Mouse (Mus musculus): ENCODE data around the gene Zfpl1. TPM values are rescaled to one million over a fixed set of nuclear protein-coding genes. Genes with fewer than 3 reads are reported as not detected.

The Zfpl1 gene
- polyA plus RNA-seq, 1 experiment = 66.9 TPM

DNA sequence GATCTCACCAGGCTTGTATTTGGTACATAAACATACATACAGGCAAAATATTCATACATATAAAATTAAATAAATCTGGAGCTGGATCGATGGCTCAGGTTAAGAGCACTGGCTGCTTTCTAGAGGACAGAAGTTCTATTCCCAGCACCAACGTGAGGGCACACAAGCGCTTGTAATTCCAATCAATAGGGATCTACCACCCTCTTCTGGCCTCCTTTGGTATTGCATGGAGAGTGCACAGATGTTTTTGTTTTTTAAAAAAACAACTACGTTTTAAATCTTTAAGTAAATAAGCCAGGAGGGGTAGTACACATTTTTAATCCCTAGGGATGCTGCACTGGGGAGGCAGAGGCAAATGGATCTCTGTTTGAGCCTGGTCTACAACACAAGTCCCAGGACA, 41.5 kb upstream of the Zfpl1 start:
- TF ChIP-seq POLR2A (IDR thresholded peaks at IDR 0.05; ENCODE audit: low read depth, low read length) (no peak), CTCF (IDR thresholded peaks at IDR 0.05; ENCODE audit: extremely low read depth, insufficient read depth, insufficient read length, insufficient replicate concordance) (peak; percentile 55; the same call in 1 of the 2 replicates)
- Histone ChIP-seq H3K4me3 (ENCODE audit: extremely low read depth, insufficient read depth, insufficient read length) (no peak overlapping the region), H3K27me3 (ENCODE audit: control insufficient read depth, insufficient read depth, low read length) (no peaks in the 10 kb centered on the region), H3K4me1 (ENCODE audit: control insufficient read depth, insufficient read depth, insufficient read length) (no peaks in the 10 kb centered on the region), H3K27ac (ENCODE audit: insufficient read depth, low read length) (no peak overlapping the region), H3K36me3 (ENCODE audit: control insufficient read depth, insufficient read depth, low read length) (peaks cover 5% of the 10 kb centered on the region; the same call in 1 of the 2 replicates)
- DNase-seq (ENCODE audit: low read depth in 1 of 2, low spot score in 2 of 2) = peak; percentile 31 to 50
- WGBS = 30% methylated on average over 4 of the region's 4 CpGs

GRCm38 (mm10) chr19:6124898-6125297, 40.1 kb upstream of the Zfpl1 start:
- no peak overlapping the region for H3K27ac ChIP-seq (ENCODE audit: insufficient read depth, low read length)
- peaks cover 7% of the 10 kb centered on the region for H3K36me3 ChIP-seq (ENCODE audit: control insufficient read depth, insufficient read depth, low read length)
- H3K4me1 ChIP-seq (ENCODE audit: control insufficient read depth, insufficient read depth, insufficient read length) = no peaks in the 10 kb centered on the region
- DNase-seq (ENCODE audit: low read depth in 1 of 2, low spot score in 2 of 2) = no peak
- WGBS = 76% methylated on average over 2 of the region's 2 CpGs
- H3K4me3 ChIP-seq (ENCODE audit: extremely low read depth, insufficient read depth, insufficient read length) = no peak overlapping the region
- no peak for TF ChIP-seq POLR2A (IDR thresholded peaks at IDR 0.05; ENCODE audit: low read depth, low read length)
- no peaks in the 10 kb centered on the region for H3K27me3 ChIP-seq (ENCODE audit: control insufficient read depth, insufficient read depth, low read length)

- no peak for DNase-seq (ENCODE audit: low read depth in 1 of 2, low spot score in 2 of 2)
- WGBS = 92% methylated on average over 8 of the region's 8 CpGs
- no peak overlapping the region for H3K4me3 ChIP-seq (ENCODE audit: extremely low read depth, insufficient read depth, insufficient read length)
- H3K27me3 ChIP-seq (ENCODE audit: control insufficient read depth, insufficient read depth, low read length) = no peaks in the 10 kb centered on the region
- no peak overlapping the region for H3K27ac ChIP-seq (ENCODE audit: insufficient read depth, low read length)
- no peaks in the 10 kb centered on the region for H3K4me1 ChIP-seq (ENCODE audit: control insufficient read depth, insufficient read depth, insufficient read length)
- H3K36me3 ChIP-seq (ENCODE audit: control insufficient read depth, insufficient read depth, low read length) = peaks cover 7% of the 10 kb centered on the region
- TF ChIP-seq POLR2A (IDR thresholded peaks at IDR 0.05; ENCODE audit: low read depth, low read length) (no peak), CTCF (IDR thresholded peaks at IDR 0.05; ENCODE audit: extremely low read depth, insufficient read depth, insufficient read length, insufficient replicate concordance) (no peak)
These were observed 38.6 kb upstream of the Zfpl1 start for GRCm38 (mm10) chr19:6123330-6123729.

- DNase-seq (ENCODE audit: low read depth in 1 of 2, low spot score in 2 of 2) = no peak
- no peak overlapping the region for H3K27ac ChIP-seq (ENCODE audit: insufficient read depth, low read length)
- H3K27me3 ChIP-seq (ENCODE audit: control insufficient read depth, insufficient read depth, low read length) = no peaks in the 10 kb centered on the region
- peaks cover 7% of the 10 kb centered on the region for H3K36me3 ChIP-seq (ENCODE audit: control insufficient read depth, insufficient read depth, low read length)
- no peaks in the 10 kb centered on the region; the same call in 1 of the 2 replicates for H3K4me1 ChIP-seq (ENCODE audit: control insufficient read depth, insufficient read depth, insufficient read length)
- no peak overlapping the region for H3K4me3 ChIP-seq (ENCODE audit: extremely low read depth, insufficient read depth, insufficient read length)
- WGBS = 93% methylated on average over 19 of the region's 19 CpGs
- TF ChIP-seq CTCF (IDR thresholded peaks at IDR 0.05; ENCODE audit: extremely low read depth, insufficient read depth, insufficient read length, insufficient replicate concordance) (no peak), POLR2A (IDR thresholded peaks at IDR 0.05; ENCODE audit: low read depth, low read length) (no peak)
These were observed 37.0 kb upstream of the Zfpl1 start for GRCm38 (mm10) chr19:6121761-6122160.

GRCm38 (mm10) chr19:6118677-6119185, 34.0 kb upstream of the Zfpl1 start:
- DNase-seq (ENCODE audit: low read depth in 1 of 2, low spot score in 2 of 2) = no peak
- Histone ChIP-seq H3K27ac (ENCODE audit: insufficient read depth, low read length) (no peak overlapping the region), H3K27me3 (ENCODE audit: control insufficient read depth, insufficient read depth, low read length) (no peaks in the 10 kb centered on the region), H3K36me3 (ENCODE audit: control insufficient read depth, insufficient read depth, low read length) (peaks cover 17% of the 10 kb centered on the region), H3K4me1 (ENCODE audit: control insufficient read depth, insufficient read depth, insufficient read length) (no peaks in the 10 kb centered on the region; the same call in 1 of the 2 replicates), H3K4me3 (ENCODE audit: extremely low read depth, insufficient read depth, insufficient read length) (peak overlapping the region; percentile 87; the same call in 1 of the 2 replicates)
- TF ChIP-seq POLR2A (IDR thresholded peaks at IDR 0.05; ENCODE audit: low read depth, low read length) = no peak
- TF ChIP-seq CTCF (IDR thresholded peaks at IDR 0.05; ENCODE audit: extremely low read depth, insufficient read depth, insufficient read length, insufficient replicate concordance) = no peak
- WGBS = 4% methylated on average over 8 of the region's 8 CpGs

DNA sequence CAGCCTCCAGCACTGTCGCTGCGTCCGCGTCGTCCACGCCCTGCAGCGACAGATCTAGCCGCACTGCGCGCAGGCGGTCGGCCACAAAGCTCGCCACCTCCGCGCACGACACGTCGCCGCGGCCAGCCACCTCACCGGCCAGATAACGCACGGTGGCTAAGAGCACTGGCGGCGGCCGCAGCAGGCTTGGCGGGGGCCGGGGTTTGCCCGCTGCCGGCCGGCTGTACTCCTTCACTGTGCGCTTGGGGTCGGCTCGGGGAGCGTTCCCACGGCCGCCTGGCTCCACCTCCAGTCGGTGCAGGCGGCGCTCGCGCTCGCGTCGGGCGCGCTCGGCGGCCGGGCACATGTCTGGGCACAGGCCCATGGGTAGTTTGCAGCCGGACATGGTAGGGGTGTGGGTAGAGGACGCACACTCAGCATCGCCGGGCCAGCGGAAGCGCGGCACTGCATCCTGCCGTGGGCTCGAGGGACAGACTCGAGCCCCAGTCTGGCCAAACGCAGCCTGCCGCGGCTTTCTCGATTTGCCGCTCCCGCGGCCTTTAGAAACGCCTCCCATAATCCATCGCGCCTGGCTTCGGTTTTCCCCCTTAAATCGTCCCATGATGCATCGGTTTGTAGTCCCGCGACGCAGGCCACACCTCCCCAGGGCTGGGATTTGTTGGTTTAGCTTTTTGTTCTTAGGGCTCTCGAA, 33.4 kb upstream of the Zfpl1 start, which contains the start of gene Sac3d1:
TSS of gene Sac3d1 (minus strand) at position 665 of the 691 bp plus-strand sequence.
- no peaks in the 10 kb centered on the region for H3K27me3 ChIP-seq (ENCODE audit: control insufficient read depth, insufficient read depth, low read length)
- peak within 1 kb of the TSS; percentile 87 for H3K4me3 ChIP-seq (ENCODE audit: extremely low read depth, insufficient read depth, insufficient read length)
- H3K4me1 ChIP-seq (ENCODE audit: control insufficient read depth, insufficient read depth, insufficient read length) = no peaks in the 10 kb centered on the region; the same call in 1 of the 2 replicates
- TF ChIP-seq POLR2A (IDR thresholded peaks at IDR 0.05; ENCODE audit: low read depth, low read length) (peak; percentile 38), CTCF (IDR thresholded peaks at IDR 0.05; ENCODE audit: extremely low read depth, insufficient read depth, insufficient read length, insufficient replicate concordance) (no peak)
- under 1% methylated on average over 77 of the region's 77 CpGs for WGBS
- peaks cover 17% of the 10 kb centered on the region for H3K36me3 ChIP-seq (ENCODE audit: control insufficient read depth, insufficient read depth, low read length)
- peak within 1 kb of the TSS; percentile 95 for H3K27ac ChIP-seq (ENCODE audit: insufficient read depth, low read length)
- peak; percentile 81 to 88 for DNase-seq (ENCODE audit: low read depth in 1 of 2, low spot score in 2 of 2)
